Mouse (Mus musculus) layer of hippocampus, adult 8-10 months (tissue): ENCODE measurements around the gene Nipal1. TPM values are rescaled to one million over a fixed set of nuclear protein-coding genes. Genes with fewer than 3 reads are reported as not detected.

Experiments used
- DNase-seq, 2 experiments: peaks; one replicate each; pipeline ENCODE4 v3.0.0; 2022; ENCODE audit warnings: low spot score in 2 of 2
- total RNA-seq, 4 experiments: library from RNA; stranded (reverse); gene quantifications; 2 replicates each; pipeline ENCODE4 v1.2.4; 2022

Gene Nipal1
- total RNA-seq, result not detected

- DNase-seq, result no peak
Measured at GRCm38 (mm10) chr5:72647418-72647907, at the start of gene Nipal1. TSS of gene Nipal1 (plus strand) at chr5:72647795.

- DNase-seq, result peak; percentile 10 to 32
Measured at GRCm38 (mm10) chr5:72601006-72601405, 46.6 kb upstream of the Nipal1 start.

GRCm38 (mm10) chr5:72603138-72603537, 44.5 kb upstream of the Nipal1 start:
- no peak for DNase-seq

- no peak for DNase-seq
Measured at GRCm38 (mm10) chr5:72617413-72617812, 30.2 kb upstream of the Nipal1 start.

GRCm38 (mm10) chr5:72621022-72621421, 26.6 kb upstream of the Nipal1 start:
- no peak for DNase-seq

- no peak for DNase-seq
Measured at GRCm38 (mm10) chr5:72630026-72630425, 17.6 kb upstream of the Nipal1 start.

- no peak for DNase-seq
Measured at GRCm38 (mm10) chr5:72634791-72635271, 12.8 kb upstream of the Nipal1 start.

GRCm38 (mm10) chr5:72636122-72636521, 11.5 kb upstream of the Nipal1 start:
- DNase-seq, result no peak

GRCm38 (mm10) chr5:72636576-72636975, 11.0 kb upstream of the Nipal1 start:
- DNase-seq, result no peak

- DNase-seq, result no peak
Measured at GRCm38 (mm10) chr5:72640072-72640471, 7.5 kb upstream of the Nipal1 start.

GRCm38 (mm10) chr5:72643655-72644054, 3.9 kb upstream of the Nipal1 start:
- no peak for DNase-seq

- no peak for DNase-seq
Measured at GRCm38 (mm10) chr5:72644175-72644574, 3.4 kb upstream of the Nipal1 start, which contains the start of gene Cnga1. TSS of gene Cnga1 (minus strand) at chr5:72644275.

- no peak for DNase-seq
Measured at GRCm38 (mm10) chr5:72646131-72646530, 1.5 kb upstream of the Nipal1 start.

GRCm38 (mm10) chr5:72646996-72647395, 599 bp upstream of the Nipal1 start:
- no peak for DNase-seq

GRCm38 (mm10) chr5:72647958-72648595, 482 bp downstream of the Nipal1 start:
- no peak for DNase-seq

- no peak for DNase-seq
Measured at GRCm38 (mm10) chr5:72648987-72649735, 1.6 kb downstream of the Nipal1 start.

- DNase-seq, result no peak
Measured at GRCm38 (mm10) chr5:72653068-72653674, 5.6 kb downstream of the Nipal1 start.

- DNase-seq, result no peak
Measured at GRCm38 (mm10) chr5:72656270-72656791, 8.7 kb downstream of the Nipal1 start.

GRCm38 (mm10) chr5:72658375-72658774, 10.8 kb downstream of the Nipal1 start:
- DNase-seq, result no peak

- no peak for DNase-seq
Measured at GRCm38 (mm10) chr5:72661051-72661781, 13.6 kb downstream of the Nipal1 start.

GRCm38 (mm10) chr5:72664126-72664525, 16.5 kb downstream of the Nipal1 start:
- no peak for DNase-seq
